Mouse (Mus musculus) megakaryocyte, embryonic 14.5 days (primary cell): ENCODE data around the gene Mrps35. TPM values are rescaled to one million over a fixed set of nuclear protein-coding genes. Genes with fewer than 3 reads are reported as not detected.

Experiments used
- H3K27me3 ChIP-seq: replicated peaks from 2 replicates; pipeline ENCODE3; 2012; ENCODE audit warnings: inconsistent platforms
- H3K36me3 ChIP-seq: replicated peaks from 2 replicates; pipeline ENCODE3; 2012; ENCODE audit warnings: low read length, inconsistent platforms, mixed read lengths
- H3K4me1 ChIP-seq: 2 replicates; pipeline ENCODE4 v1.6.1; 2012; ENCODE audit warnings: inconsistent platforms
- H3K4me3 ChIP-seq: replicated peaks from 2 replicates; pipeline ENCODE3; 2012; ENCODE audit warnings: moderate library complexity, mild to moderate bottlenecking, inconsistent platforms
- H3K9me3 ChIP-seq: 2 replicates; pipeline ENCODE4 v1.6.1; 2012; ENCODE audit warnings: inconsistent platforms
- FLI1 ChIP-seq: IDR thresholded peaks from 2 replicates; pipeline ENCODE4 v1.6.1; 2012; ENCODE audit warnings: low read length, inconsistent platforms, mixed read lengths
- GATA1 ChIP-seq: IDR thresholded peaks from 3 replicates; pipeline ENCODE4 v1.6.1; 2012; ENCODE audit warnings: mixed read lengths, low read length, inconsistent platforms, borderline replicate concordance
- polyA plus RNA-seq: library from polyadenylated mRNA; stranded (reverse); fragments of >175 nt; gene quantifications from 2 replicates; pipeline ENCODE4 v1.2.3, GENCODE M21; 2012; ENCODE audit warnings: low replicate concordance; ENCODE audit not compliant: insufficient read depth

Mrps35 gene
- polyA plus RNA-seq, 1 experiment = 7.0 TPM

DNA sequence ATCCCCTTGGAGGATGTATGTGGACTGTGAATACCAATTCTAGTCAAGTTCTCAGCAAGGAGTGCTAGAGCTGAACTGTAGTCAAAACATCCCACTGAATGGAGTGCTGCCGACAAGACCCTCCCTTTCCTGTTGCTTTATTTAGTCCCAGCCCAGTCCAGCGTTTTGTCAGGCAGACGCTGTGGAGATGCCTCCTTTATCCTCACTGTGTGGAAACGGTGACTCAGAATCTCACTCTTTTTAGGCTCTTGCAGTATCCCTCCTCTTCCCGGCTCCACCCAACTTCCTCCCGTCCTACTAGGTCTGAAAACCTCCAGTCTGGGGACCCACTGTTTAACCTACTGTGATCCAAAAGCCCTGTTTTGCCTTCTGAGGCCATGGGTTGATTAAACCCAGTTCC lies 78.8 kb downstream of the Mrps35 start:
- Histone ChIP-seq H3K4me1 (peaks cover 48% of the 10 kb centered on the region), H3K4me3 (peak overlapping the region; percentile 60), H3K36me3 (no peaks in the 10 kb centered on the region), H3K9me3 (no peaks in the 10 kb centered on the region), H3K27me3 (peaks cover 5% of the 10 kb centered on the region)
- no peak for TF ChIP-seq FLI1
- no peak for TF ChIP-seq GATA1

Other genes with a start within 250 kb of the Mrps35 start
- not detected in 2 replicates for gene Arntl2, start 246.7 kb upstream of the Mrps35 start, polyA plus RNA-seq
- gene Smco2, start 192.7 kb upstream of the Mrps35 start, polyA plus RNA-seq = not detected in 2 replicates
- 1.7 and 3.4 TPM in 2 replicates for gene Ppfibp1, start 154.3 kb upstream of the Mrps35 start, polyA plus RNA-seq
- not detected in 2 replicates for gene 1700034J05Rik, start 88.3 kb upstream of the Mrps35 start, polyA plus RNA-seq
- gene Rep15, start 10.2 kb upstream of the Mrps35 start, polyA plus RNA-seq = not detected in 2 replicates
- gene Mansc4, start 44.3 kb downstream of the Mrps35 start, polyA plus RNA-seq = not detected in 2 replicates
- gene Klhl42, start 48.6 kb downstream of the Mrps35 start, polyA plus RNA-seq = 1.7 and 2.7 TPM in 2 replicates
- not detected in 2 replicates for gene Pthlh, start 221.4 kb downstream of the Mrps35 start, polyA plus RNA-seq